In the genomic region with DNA sequence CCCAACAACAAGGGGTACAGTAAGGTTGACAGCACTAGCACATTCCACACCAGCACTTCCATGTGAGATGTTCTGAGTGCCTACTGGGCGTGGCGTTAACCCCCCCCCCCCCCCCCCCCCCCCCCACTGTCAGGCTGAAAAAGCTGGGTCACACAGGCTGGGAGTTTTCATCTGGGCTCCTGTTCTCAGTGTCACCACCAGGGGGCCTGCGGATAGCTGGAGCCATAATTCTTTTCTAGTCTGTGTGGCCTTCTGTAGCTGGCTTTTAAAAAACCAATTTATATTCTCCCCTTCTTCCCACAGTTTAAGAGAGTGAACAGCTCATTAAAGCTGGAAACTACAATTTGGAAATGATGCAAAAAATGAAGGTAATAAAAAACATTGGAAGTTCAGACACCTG, we compare ENCODE assay signal across 9 mouse cellular contexts.
DNase-seq lines count a peak whose midpoint lies in the region.
"Had no signal": no experiment of that assay in that cellular context is flagged by ENCODE, and none has a peak within 500 bp of the region (broad histone marks: within the 10 kb centered on the region; RNA-seq: fewer than 3 reads in every experiment).

No protein-coding gene starts in this region.

- WGBS in heart, embryonic 10.5 days, result 8% methylated on average over 3 of the region's 3 CpGs

- H3K4me3 ChIP-seq in heart, embryonic 10.5 days, result no peak overlapping the region
- H3K4me3 ChIP-seq: hindbrain, embryonic 15.5 days had no signal

- H3K27ac ChIP-seq in heart, embryonic 10.5 days, result no peak overlapping the region
- H3K27ac ChIP-seq: hindbrain, embryonic 15.5 days had no signal

- H3K27me3 ChIP-seq in heart, embryonic 10.5 days (ENCODE audit: insufficient read depth, poor library complexity, severe bottlenecking), result no peaks in the 10 kb centered on the region
- H3K27me3 ChIP-seq: hindbrain, embryonic 15.5 days had no signal

- DNase-seq in heart, adult 18-20 months, result peak; percentile 29 to 75
- DNase-seq in heart, embryonic 10.5 days (ENCODE audit: low spot score), result no peak
- peak; percentile 49 for DNase-seq in urinary bladder, postnatal 14 days (ENCODE audit: low spot score)
- no peak for DNase-seq in urinary bladder, postnatal 10 days (ENCODE audit: low spot score)
- DNase-seq in cerebellum, postnatal 36 days, result peak; percentile 39 to 43
- peak; percentile 31 for DNase-seq in induced T-regulatory cell, adult 2 months (ENCODE audit: low read depth)
- DNase-seq in lung, postnatal 36 days, result peak; percentile 60
- DNase-seq in thymus, postnatal 14 days, result peak; percentile 42

- H3K36me3 ChIP-seq in heart, embryonic 10.5 days, result peaks cover 24% of the 10 kb centered on the region

- no peaks in the 10 kb centered on the region for H3K9me3 ChIP-seq in heart, embryonic 10.5 days
- H3K9me3 ChIP-seq: hindbrain, embryonic 15.5 days had no signal

- H3K4me1 ChIP-seq in heart, embryonic 10.5 days, result 0 out of 2 replicates have a peak, but pooled peaks cover 10% of the 10 kb centered on the region
- H3K4me1 ChIP-seq: hindbrain, embryonic 15.5 days had no signal

Comparison
In these comparisons a context has a peak if more than half of its experiments do, and no peak if none do; other contexts are left out.
1. DNase-seq: peak in heart, adult 18-20 months (2 of 2), urinary bladder, postnatal 14 days (single experiment), cerebellum, postnatal 36 days (2 of 2), induced T-regulatory cell, adult 2 months (single experiment), lung, postnatal 36 days (single experiment) and thymus, postnatal 14 days (single experiment); none in heart, embryonic 10.5 days (single experiment) and urinary bladder, postnatal 10 days (single experiment).